Mouse (Mus musculus) lung, adult 2 months (tissue): ENCODE measurements around the gene Kif2c.

ENCODE experiments used
- CTCF ChIP-seq: fragments of 200-500 bp; IDR thresholded peaks from 2 replicates; pipeline ENCODE4 v1.5.1; 2011; ENCODE audit warnings: mild to moderate bottlenecking, low read length, control low read depth; ENCODE audit not compliant: insufficient read depth
- POLR2A ChIP-seq: fragments of 200-500 bp; IDR thresholded peaks from 2 replicates; pipeline ENCODE4 v1.6.1; 2011; ENCODE audit warnings: low read depth, mild to moderate bottlenecking, control low read depth, low read length, borderline replicate concordance; ENCODE audit errors: extremely low read depth

GRCm38 (mm10) chr4:117188969-117189368 lies 6.5 kb upstream of the Kif2c start:
- TF ChIP-seq POLR2A: no peak
- no peak for TF ChIP-seq CTCF
